Comparison of ENCODE assay signal across 9 mouse cellular contexts in the genomic region with DNA sequence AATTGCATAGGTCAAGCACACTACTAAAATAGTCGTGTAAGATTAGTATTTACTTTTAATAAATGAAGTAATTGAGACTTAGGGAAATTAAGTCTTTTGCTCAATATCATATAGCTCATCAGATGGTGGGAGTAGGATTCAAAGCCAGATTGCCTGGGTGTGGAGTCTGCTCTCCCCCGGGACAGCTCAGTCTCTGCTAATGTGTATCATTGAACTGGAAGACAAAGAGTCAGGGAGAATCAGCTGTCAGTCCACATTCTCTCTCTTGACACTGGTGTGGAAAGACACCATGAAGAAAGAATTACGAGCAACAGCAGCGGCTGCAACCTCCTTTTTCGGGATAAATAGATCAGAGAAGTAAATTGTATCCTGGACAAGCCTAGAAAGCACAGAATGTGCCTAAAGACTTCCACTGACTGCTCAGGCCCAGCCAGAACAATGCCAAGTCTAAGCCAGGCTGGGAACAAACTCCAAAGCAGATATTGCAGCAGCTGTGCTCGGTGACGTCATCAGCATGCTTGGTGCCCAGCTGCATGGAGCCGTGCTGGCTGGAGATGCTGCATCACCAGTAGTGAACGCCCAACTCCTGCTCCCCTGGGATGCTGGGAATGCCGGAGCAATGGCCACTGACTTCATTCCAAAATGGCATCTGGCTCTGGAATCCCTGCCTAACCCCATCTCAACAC. TPM values are rescaled to one million over a fixed set of nuclear protein-coding genes. Genes with fewer than 3 reads are reported as not detected.
DNase-seq lines count a peak whose midpoint lies in the region; TF ChIP-seq lines count a peak whose summit lies in the region.
"Had no signal": no experiment of that assay in that cellular context is flagged by ENCODE, and none has a peak within 500 bp of the region (broad histone marks: within the 10 kb centered on the region; RNA-seq: fewer than 3 reads in every experiment).

No protein-coding gene starts in this region.

- H3K79me2 ChIP-seq in heart, adult 2 months (replicated peaks; ENCODE audit: control insufficient read depth, insufficient read depth, low read length), result no peaks in the 10 kb centered on the region

- peak; percentile 75 for TF ChIP-seq EP300 in heart, adult 2 months (IDR thresholded peaks at IDR 0.05; ENCODE audit: insufficient read depth, low read depth, low read length)

- no peaks in the 10 kb centered on the region for H3K27me3 ChIP-seq in heart, adult 2 months (ENCODE audit: control insufficient read depth, insufficient read depth, low read length)

- H3K27ac ChIP-seq in heart, adult 2 months, result no peak overlapping the region
- H3K27ac ChIP-seq: limb, embryonic 12.5 days had no signal

- H3K4me3 ChIP-seq in heart, adult 2 months, result no peak overlapping the region
- H3K4me3 ChIP-seq: limb, embryonic 12.5 days had no signal

- H3K4me1 ChIP-seq in heart, adult 2 months (ENCODE audit: control insufficient read depth, insufficient read depth, low read length), result peaks cover 7% of the 10 kb centered on the region

- H3K36me3 ChIP-seq in heart, adult 2 months (ENCODE audit: control insufficient read depth, insufficient read depth, low read length), result no peaks in the 10 kb centered on the region
- H3K36me3 ChIP-seq: limb, embryonic 12.5 days had no signal

- DNase-seq in kidney, postnatal 14 days, result peak; percentile 22
- no peak for DNase-seq in kidney, adult 9 months
- DNase-seq in embryo, embryonic 10.5 days (ENCODE audit: low spot score), result peak; percentile 61
- DNase-seq in heart, adult 2 months, result peak; percentile 68 to 77
- DNase-seq in layer of hippocampus, postnatal 14 days (ENCODE audit: low spot score in 2 of 2), result peak; percentile 40 to 71
- DNase-seq in neural tube, embryonic 10.5 days (ENCODE audit: extremely low spot score, low spot score), result peak; percentile 53
- no peak for DNase-seq in thymus, postnatal 4 days
- DNase-seq in spleen, adult 12 weeks (ENCODE audit: low spot score), result no peak

- 46% methylated on average over 10 of the region's 10 CpGs for WGBS in heart, adult 2 months

- H3K9ac ChIP-seq in heart, adult 2 months (ENCODE audit: low read depth, low read length), result no peak overlapping the region
- H3K9ac ChIP-seq: limb, embryonic 12.5 days had no signal

- TF ChIP-seq CTCF in heart, adult 2 months (IDR thresholded peaks at IDR 0.05), result no peak

- no peak for TF ChIP-seq POLR2A in heart, adult 2 months (IDR thresholded peaks at IDR 0.05; ENCODE audit: insufficient read depth, low read depth, low read length)

- intact Hi-C loops in heart, adult 2 months (cut with DNase I), result loop anchor here (5.0 kb wide), 1 partner anchor 538 kb away; no protein-coding TSS in a partner anchor

RNA-seq across cellular contexts. Expression of gene Gm10260, which starts 14.5 kb away (rescaled TPM):
- 100 to 1,000 TPM; 101 to 117 TPM for total RNA-seq in heart, adult 2 months (2021)
- polyA plus RNA-seq in heart, adult 2 months (2012; rRNA removed), result 0.64 and 3.2 TPM in 2 replicates
- total RNA-seq in layer of hippocampus, postnatal 14 days (2021), result 100 to 1,000 TPM; 101 TPM

Comparison
In these comparisons a context has a peak if more than half of its experiments do, and no peak if none do; other contexts are left out.
1. DNase-seq: peak in kidney, postnatal 14 days (single experiment), embryo, embryonic 10.5 days (single experiment), heart, adult 2 months (2 of 2), layer of hippocampus, postnatal 14 days (2 of 2) and neural tube, embryonic 10.5 days (single experiment); none in kidney, adult 9 months (single experiment), thymus, postnatal 4 days (single experiment) and spleen, adult 12 weeks (single experiment).